Mouse (Mus musculus): ENCODE data around the gene Akirin2.

GRCm38 (mm10) chr4:34526771-34527170 is 24.0 kb upstream of the Akirin2 start:
- TF ChIP-seq CTCF (IDR thresholded peaks at IDR 0.05; ENCODE audit: low read depth, low read length), result no peak
- TF ChIP-seq GATA1 (IDR thresholded peaks at IDR 0.05; ENCODE audit: borderline replicate concordance, low read length), result no peak
- no peak for TF ChIP-seq TAL1 (conservative IDR thresholded peaks at IDR 0.05; ENCODE audit: low read depth, low read length)
- no peak for TF ChIP-seq POLR2AphosphoS5 (IDR thresholded peaks at IDR 0.05; ENCODE audit: insufficient replicate concordance, low read depth, low read length)
